Mouse (Mus musculus) adrenal gland, adult (tissue): Measurements from ENCODE around the gene Cfap77.

ENCODE experiments used
- DNase-seq, 2 experiments: peaks; one replicate each; pipeline ENCODE4 v3.0.0; 2022 to 2023; ENCODE audit warnings: low spot score in 1 of 2; ENCODE audit not compliant: inconsistent age in 2 of 2

The Cfap77 gene

DNA sequence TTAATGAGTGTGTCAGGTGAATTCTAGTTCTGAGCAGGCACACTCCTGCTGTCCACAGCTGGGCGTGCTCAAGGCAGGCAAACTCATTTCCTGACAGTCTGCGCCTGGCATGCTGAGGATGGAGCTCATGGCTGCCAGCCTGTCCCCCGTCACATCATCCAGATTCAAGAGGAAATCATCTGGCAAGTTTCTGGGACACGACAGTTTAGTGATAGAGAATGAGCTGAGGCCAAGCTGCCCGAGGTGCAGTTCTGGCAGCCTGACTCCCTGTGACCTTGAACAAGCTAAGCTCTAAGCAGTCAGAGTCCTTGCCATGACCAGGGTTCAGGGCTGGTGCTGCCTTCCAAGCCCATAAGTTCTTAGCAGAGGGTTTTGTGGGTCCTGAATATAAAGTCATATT is 56.6 kb downstream of the Cfap77 start:
- DNase-seq: peak; percentile 40 to 65

- no peak for DNase-seq
Observed at GRCm38 (mm10) chr2:28997161-28997834, 57.6 kb downstream of the Cfap77 start.

DNA sequence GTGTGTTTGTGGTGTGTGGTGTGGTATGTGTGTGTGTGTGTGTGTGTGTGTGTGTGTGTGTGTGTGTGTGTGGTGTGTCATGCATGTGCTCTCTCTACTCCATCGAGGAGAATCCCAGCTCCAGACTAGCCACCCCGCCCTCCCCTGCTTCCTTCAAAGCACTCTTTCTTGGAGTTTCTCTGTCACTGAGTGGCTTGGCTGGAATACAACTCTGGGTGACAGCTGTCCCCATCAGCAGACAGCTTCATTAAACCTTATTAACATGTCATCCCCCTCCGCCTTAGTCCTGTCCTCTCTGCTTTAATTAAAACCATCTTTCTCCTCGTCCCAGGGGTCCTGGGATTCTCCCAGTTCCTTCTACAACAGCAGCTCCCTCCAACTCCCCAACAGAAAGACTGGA is 59.4 kb downstream of the Cfap77 start:
- DNase-seq: no peak

DNA sequence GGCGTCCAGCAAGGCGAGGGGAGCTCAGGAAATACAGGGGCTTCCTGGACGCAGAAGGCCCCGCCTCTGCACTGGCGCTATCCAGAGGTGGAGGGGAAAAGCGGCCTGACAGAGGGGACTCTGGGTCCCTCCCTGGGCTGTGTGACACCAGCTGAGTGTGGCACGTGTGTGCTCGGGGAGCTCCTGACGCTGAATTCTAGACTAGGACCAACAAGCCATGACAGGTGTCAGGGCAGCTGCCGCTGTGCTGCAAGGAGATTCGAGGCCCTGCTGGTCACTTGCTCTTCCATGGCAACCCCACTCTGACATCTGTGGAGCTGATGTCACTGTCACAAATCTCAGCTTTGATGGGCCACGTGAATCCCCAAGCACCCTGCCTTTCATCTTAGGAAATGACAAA is 60.9 kb downstream of the Cfap77 start:
- DNase-seq: no peak

- no peak for DNase-seq
Observed at GRCm38 (mm10) chr2:28988781-28989180, 66.1 kb downstream of the Cfap77 start.

GRCm38 (mm10) chr2:28980080-28980910 is 74.6 kb downstream of the Cfap77 start:
- no peak for DNase-seq

DNA sequence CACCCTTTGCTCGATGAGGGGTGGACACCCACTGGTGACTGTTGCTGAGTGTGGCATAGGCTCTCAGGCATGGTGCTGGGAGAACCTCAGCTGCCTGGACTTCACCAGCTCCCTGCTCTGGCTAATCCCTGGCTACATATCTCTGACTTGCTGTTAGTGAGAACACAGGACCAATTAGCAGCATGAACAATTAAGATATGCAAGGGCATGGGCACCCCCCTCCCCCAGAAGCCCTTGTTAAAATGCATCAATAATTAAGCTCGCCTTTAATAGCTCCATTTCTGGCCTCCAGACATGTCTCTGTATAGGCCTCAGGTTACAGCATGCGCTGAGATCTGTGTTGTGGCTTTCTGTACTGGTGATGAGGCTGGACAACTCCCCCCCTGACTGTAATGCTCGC is 76.4 kb downstream of the Cfap77 start:
- no peak for DNase-seq

DNA sequence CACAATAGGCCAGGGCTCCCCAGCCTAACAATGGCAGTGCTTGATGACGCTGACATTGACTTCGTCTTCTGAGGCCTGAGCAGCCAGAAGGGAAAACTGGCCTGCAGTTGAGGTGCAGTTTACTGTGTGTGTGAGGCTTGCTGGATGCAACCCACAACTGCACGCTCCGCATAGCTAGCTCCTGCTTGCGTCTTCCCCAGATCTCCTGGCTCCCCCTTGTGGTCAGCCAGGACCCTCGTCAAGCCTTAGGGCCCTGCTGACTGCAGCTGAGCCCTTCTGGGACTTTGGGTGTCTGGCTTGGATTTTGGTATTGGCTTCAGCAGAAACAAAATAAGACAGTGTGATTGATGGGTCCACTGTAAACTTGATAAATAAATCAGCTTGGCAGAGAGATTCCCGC is 78.2 kb downstream of the Cfap77 start:
- DNase-seq: peak; percentile 66 to 87

- DNase-seq: no peak
Observed at GRCm38 (mm10) chr2:28975604-28976003, 79.3 kb downstream of the Cfap77 start.

DNA sequence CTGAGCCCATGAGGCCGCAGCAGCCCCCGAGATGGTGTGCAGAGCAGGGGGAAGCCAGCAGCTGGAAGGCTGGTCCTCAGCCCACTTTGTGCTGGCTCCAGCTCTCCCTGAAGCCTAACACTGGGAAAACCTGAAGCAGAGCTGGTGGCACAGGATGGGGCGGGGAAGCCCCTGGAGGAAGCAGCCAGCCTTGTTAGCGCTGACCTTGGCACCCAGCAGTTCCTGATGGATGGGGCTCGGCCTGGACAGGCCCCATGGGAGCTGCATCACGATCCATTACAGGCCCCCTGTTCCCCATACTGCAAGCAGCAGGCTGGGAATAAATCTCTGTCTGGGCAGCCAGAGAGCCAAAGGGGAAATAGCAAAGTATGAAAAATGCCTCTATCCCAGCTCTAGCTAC is 80.3 kb downstream of the Cfap77 start:
- peak; percentile 46 to 69 for DNase-seq

GRCm38 (mm10) chr2:28973832-28974450 is 80.9 kb downstream of the Cfap77 start:
- DNase-seq: no peak

DNA sequence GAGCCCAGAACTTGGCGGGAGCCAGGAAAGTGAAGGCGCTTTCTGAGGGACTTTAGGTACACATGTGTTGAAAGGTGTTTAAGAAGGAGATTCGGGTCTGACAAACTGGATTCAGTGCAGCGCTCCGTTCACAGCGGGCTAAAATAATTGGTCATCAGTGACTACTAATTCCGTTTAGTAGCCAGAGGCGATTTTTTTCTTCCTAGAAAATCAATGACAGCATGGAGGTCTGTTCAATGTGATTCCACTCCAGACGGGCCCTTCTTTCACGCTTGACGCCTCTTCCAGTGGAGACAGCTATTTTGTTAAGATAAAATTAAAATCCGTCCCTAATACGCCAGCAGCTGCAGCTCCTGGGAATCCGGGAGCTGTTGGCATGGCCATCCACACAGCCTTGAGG is 84.4 kb downstream of the Cfap77 start:
- DNase-seq: no peak

DNA sequence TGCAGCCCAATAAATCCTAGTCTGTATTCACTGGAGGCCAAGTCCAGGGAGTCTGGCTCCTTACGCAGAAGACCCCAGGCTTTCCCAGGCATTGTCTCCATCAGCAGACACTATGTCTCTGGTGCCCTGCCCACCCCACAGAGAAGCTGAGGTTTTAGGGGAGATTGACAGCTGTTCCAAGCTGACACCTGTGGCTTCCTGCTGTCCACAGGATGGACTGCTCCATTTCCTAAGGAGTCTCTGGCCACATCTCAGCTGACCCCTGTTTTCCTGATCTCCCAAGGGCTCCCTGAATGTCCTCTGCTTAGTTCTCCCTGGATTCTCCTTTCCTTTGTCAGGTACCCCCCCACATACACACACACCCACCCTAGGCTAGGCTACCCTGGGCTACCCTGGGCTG is 86.6 kb downstream of the Cfap77 start:
- DNase-seq: no peak

DNA sequence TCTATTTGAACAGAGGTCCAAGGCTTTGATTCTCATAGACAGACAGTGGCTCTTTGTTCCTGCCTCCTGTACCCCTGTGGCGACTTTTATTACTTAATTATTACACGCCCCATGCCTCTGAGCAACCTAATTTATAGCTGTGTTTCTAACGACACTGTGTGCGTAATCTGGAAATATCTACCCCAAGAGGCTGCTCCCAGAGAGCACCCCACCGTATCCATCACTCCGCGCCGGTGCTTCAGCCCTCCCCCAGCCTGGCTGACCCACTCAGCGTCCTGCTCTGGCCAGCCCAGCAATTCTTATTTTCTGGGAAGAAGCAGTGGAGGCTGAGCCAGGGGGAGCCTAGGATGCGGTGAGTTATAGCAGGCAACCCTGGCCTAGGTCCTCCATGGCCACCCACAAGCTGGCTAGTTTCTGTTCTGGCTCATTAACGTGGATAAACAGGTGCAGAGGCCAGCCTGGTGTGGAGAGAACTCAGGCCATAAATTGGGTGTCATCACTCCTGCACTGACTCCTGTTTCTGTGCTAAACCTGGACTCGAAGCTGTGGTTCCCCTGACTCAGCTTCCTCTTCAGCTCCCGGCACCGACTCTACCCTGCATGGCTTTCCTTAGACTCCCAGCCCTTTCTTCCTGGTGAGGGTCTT is 88.6 kb downstream of the Cfap77 start:
- DNase-seq: no peak

- no peak for DNase-seq
Observed at GRCm38 (mm10) chr2:28963565-28963964, 91.3 kb downstream of the Cfap77 start.

DNA sequence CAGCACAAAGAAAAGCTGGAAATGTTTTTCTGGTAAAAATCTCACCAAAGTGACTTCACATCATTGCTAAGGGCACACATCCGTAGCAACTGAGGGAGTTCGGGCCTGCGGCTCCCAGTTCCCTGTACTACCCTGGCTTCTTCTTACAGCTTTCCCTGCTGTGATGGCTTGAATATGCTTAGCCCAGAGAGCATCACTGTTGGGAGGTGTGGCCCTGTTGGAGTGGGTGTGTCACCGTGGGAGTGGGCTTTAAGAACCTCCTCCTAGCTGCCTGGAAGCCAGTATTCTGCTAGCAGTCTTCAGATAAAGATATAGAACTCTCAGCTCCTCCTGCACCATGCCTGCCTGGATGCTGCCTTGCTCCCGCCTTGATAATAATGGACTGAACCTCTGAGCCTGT is 93.2 kb downstream of the Cfap77 start:
- DNase-seq: no peak

- no peak for DNase-seq
Observed at GRCm38 (mm10) chr2:28961024-28961585, 93.8 kb downstream of the Cfap77 start.

- no peak for DNase-seq
Observed at GRCm38 (mm10) chr2:28956874-28957273, 98.0 kb downstream of the Cfap77 start.

GRCm38 (mm10) chr2:28954595-28954994 is 100.3 kb downstream of the Cfap77 start:
- DNase-seq: no peak

GRCm38 (mm10) chr2:28952981-28953380 is 101.9 kb downstream of the Cfap77 start:
- no peak for DNase-seq

GRCm38 (mm10) chr2:28946312-28946711 is 108.6 kb downstream of the Cfap77 start:
- DNase-seq: no peak
